ENCODE assay signal across 8 mouse cellular contexts in genomic region chr2:151038811-151039222, GRCm38 (mm10). TPM values are rescaled to one million over a fixed set of nuclear protein-coding genes. Genes with fewer than 3 reads are reported as not detected.
DNase-seq lines count a peak whose midpoint lies in the region; ATAC-seq and TF ChIP-seq lines count a peak whose summit lies in the region.

No protein-coding gene starts in this region.

- no peak for DNase-seq in kidney, adult 2 months
- no peak for DNase-seq in kidney, postnatal 4 days
- DNase-seq in MEL (ENCODE audit: low read depth, low spot score), result peak; percentile 72
- DNase-seq in layer of hippocampus, postnatal 10 days (ENCODE audit: low spot score in 2 of 2), result no peak
- DNase-seq in spleen, postnatal 10 days (ENCODE audit: low spot score in 2 of 2), result no peak

- peak overlapping the region; percentile 76 for H3K4me2 ChIP-seq in limb, embryonic 13.5 days (replicated peaks)
- peak overlapping the region; percentile 81 for H3K4me2 ChIP-seq in neural tube, embryonic 12.5 days (replicated peaks)

- peak; percentile 10; the same call in 1 of the 2 replicates for ATAC-seq in erythroblast, adult 5-6 weeks (replicated peaks; ENCODE audit: low FRiP score, poor library complexity, severe bottlenecking)
- ATAC-seq in limb, embryonic 13.5 days (ENCODE audit: low FRiP score, low read depth), result no peak
- ATAC-seq in neural tube, embryonic 12.5 days (ENCODE audit: low FRiP score, low read depth), result no peak; the same call in 1 of the 2 replicates

- no peak for TF ChIP-seq EP300 in MEL (IDR thresholded peaks at IDR 0.05; ENCODE audit: low read depth in 1 of 2, low read length in 2 of 2)

- peak overlapping the region; percentile 36; the same call in 1 of the 2 replicates for H3K27ac ChIP-seq in kidney, adult 2 months (ENCODE audit: insufficient read depth, low read depth, low read length)
- H3K27ac ChIP-seq in MEL (ENCODE audit: control insufficient read depth, low read depth, low read length), result peak overlapping the region; percentile 42
- peak overlapping the region; percentile 81 for H3K27ac ChIP-seq in limb, embryonic 13.5 days
- H3K27ac ChIP-seq in neural tube, embryonic 12.5 days, result no peak overlapping the region

- peaks cover 7% of the 10 kb centered on the region for H3K4me1 ChIP-seq in kidney, adult 2 months (ENCODE audit: control insufficient read depth, insufficient read depth, low read length)
- peaks cover 13 to 14% of the 10 kb centered on the region in 2 experiments for H3K4me1 ChIP-seq in MEL (ENCODE audit: control insufficient read depth in 1 of 2, insufficient read depth in 2 of 2, low read length in 2 of 2)
- peaks cover 13% of the 10 kb centered on the region for H3K4me1 ChIP-seq in limb, embryonic 13.5 days
- H3K4me1 ChIP-seq in neural tube, embryonic 12.5 days, result peaks cover 10% of the 10 kb centered on the region

- peak overlapping the region; percentile 67 for H3K4me3 ChIP-seq in kidney, adult 2 months (ENCODE audit: insufficient read depth, low read depth, low read length)
- peak overlapping the region; percentile 83 to 97 for H3K4me3 ChIP-seq in MEL (ENCODE audit: control insufficient read depth in 1 of 2, insufficient read depth in 1 of 2, low read depth in 2 of 2, low read length in 2 of 2)
- peak overlapping the region; percentile 93 for H3K4me3 ChIP-seq in limb, embryonic 13.5 days
- peak overlapping the region; percentile 84 for H3K4me3 ChIP-seq in neural tube, embryonic 12.5 days

- H3K36me3 ChIP-seq in kidney, adult 2 months (ENCODE audit: control insufficient read depth, insufficient read depth, low read length), result no peaks in the 10 kb centered on the region
- peaks cover 2 to 24% of the 10 kb centered on the region in 2 experiments; a peak in 3 of 4 replicates for H3K36me3 ChIP-seq in MEL (ENCODE audit: control insufficient read depth in 1 of 2, insufficient read depth in 2 of 2, low read length in 2 of 2)
- H3K36me3 ChIP-seq in limb, embryonic 13.5 days, result peaks cover 6% of the 10 kb centered on the region; the same call in 1 of the 2 replicates
- no peaks in the 10 kb centered on the region for H3K36me3 ChIP-seq in neural tube, embryonic 12.5 days

- TF ChIP-seq POLR2A in kidney, adult 2 months (IDR thresholded peaks at IDR 0.05; ENCODE audit: low read depth, low read length), result no peak
- no peak for TF ChIP-seq POLR2A in MEL (IDR thresholded peaks at IDR 0.05; ENCODE audit: control insufficient read depth in 1 of 2, insufficient read depth in 1 of 2, low read depth in 1 of 2, low read length in 2 of 2, poor library complexity in 1 of 2)

- TF ChIP-seq RAD21 in MEL (IDR thresholded peaks at IDR 0.05; ENCODE audit: low read depth, low read length), result no peak

- no peak for TF ChIP-seq CTCF in kidney, adult 2 months (conservative IDR thresholded peaks at IDR 0.05; ENCODE audit: insufficient read depth, insufficient read length, low read depth, low read length)
- TF ChIP-seq CTCF in MEL (IDR thresholded peaks at IDR 0.05 in 2 of 3, conservative IDR thresholded peaks at IDR 0.05 in 1 of 3; ENCODE audit: control insufficient read depth in 1 of 3, insufficient read depth in 1 of 3, low read depth in 2 of 3, low read length in 3 of 3, poor library complexity in 1 of 3, severe bottlenecking in 1 of 3), result no peak

- H3K79me2 ChIP-seq in MEL (ENCODE audit: control insufficient read depth, insufficient read depth, low read length, poor library complexity), result peaks cover 33% of the 10 kb centered on the region

- no peaks in the 10 kb centered on the region for H3K9me3 ChIP-seq in MEL (replicated peaks; ENCODE audit: insufficient read depth, low read length)
- H3K9me3 ChIP-seq in limb, embryonic 13.5 days, result no peaks in the 10 kb centered on the region
- no peaks in the 10 kb centered on the region for H3K9me3 ChIP-seq in neural tube, embryonic 12.5 days

- peak overlapping the region; percentile 93 for H3K9ac ChIP-seq in MEL (ENCODE audit: control insufficient read depth, low read depth, low read length, poor library complexity, severe bottlenecking)
- H3K9ac ChIP-seq in limb, embryonic 13.5 days, result peak overlapping the region; percentile 99
- H3K9ac ChIP-seq in neural tube, embryonic 12.5 days, result peak overlapping the region; percentile 93

- WGBS in kidney, adult 2 months, result under 1% methylated on average over 30 of the region's 30 CpGs
- WGBS in limb, embryonic 13.5 days, result under 1% methylated on average over 30 of the region's 30 CpGs
- 1% methylated on average over 30 of the region's 30 CpGs for whole genome bisulfite sequencing in neural tube, embryonic 12.5 days

- no peaks in the 10 kb centered on the region for H3K27me3 ChIP-seq in kidney, adult 2 months (replicated peaks; ENCODE audit: control insufficient read depth, insufficient read depth, low read length)
- H3K27me3 ChIP-seq in MEL (ENCODE audit: control insufficient read depth in 1 of 2, insufficient read depth in 2 of 2, low read length in 2 of 2), result no peaks in the 10 kb centered on the region
- H3K27me3 ChIP-seq in limb, embryonic 13.5 days, result no peaks in the 10 kb centered on the region
- no peaks in the 10 kb centered on the region for H3K27me3 ChIP-seq in neural tube, embryonic 12.5 days (replicated peaks)

TF ChIP-seq in MEL, 35 proteins besides CTCF, POLR2A, EP300 and RAD21:
- TF ChIP-seq ELF1 (IDR thresholded peaks at IDR 0.05; ENCODE audit: low read depth, low read length) (no peak), MXI1 (IDR thresholded peaks at IDR 0.05; ENCODE audit: low read depth, low read length) (peak; percentile 10; the same call in 1 of the 2 replicates), KAT2A (conservative IDR thresholded peaks at IDR 0.05; ENCODE audit: low read depth, low read length) (peak; percentile 3; the same call in 1 of the 2 replicates), POLR2AphosphoS2 (IDR thresholded peaks at IDR 0.05; ENCODE audit: low read length) (no peak), TCF12 (IDR thresholded peaks at IDR 0.05; ENCODE audit: low read depth, low read length) (no peak), ZNF384 (IDR thresholded peaks at IDR 0.05; ENCODE audit: low read depth, low read length) (peak; percentile 86)

RNA-seq across cellular contexts. Expression of gene Ninl, which starts 0.4 kb away (rescaled TPM):
- 11.5 and 11.7 TPM in 2 replicates for polyA plus RNA-seq in kidney, adult 2 months (2012; rRNA removed)
- total RNA-seq in MEL (2012; rRNA removed), result 9.8 and 11.6 TPM in 2 replicates
- polyA plus RNA-seq in MEL (2012; ENCODE audit: insufficient read depth in 1 of 2, insufficient read length in 2 of 2, low read depth in 1 of 2, low replicate concordance in 2 of 2, missing spikeins in 1 of 2), result 10 to 100 TPM in 1 of 2 experiments, not detected in 1; 16.8 TPM
- 16.9 and 21.9 TPM in 2 replicates for total RNA-seq in erythroblast, adult 5-6 weeks (2015; ENCODE audit: low replicate concordance)
- 71.1 and 103 TPM in 2 replicates for total RNA-seq in erythroblast, adult 5-6 weeks (2017; ENCODE audit: low replicate concordance)
- 8.6 and 9.8 TPM in 2 replicates for polyA plus RNA-seq in limb, embryonic 13.5 days (2015; fragmentation: Nextera tagmentation; extraction: Ambion mirVana)
- polyA plus RNA-seq in neural tube, embryonic 12.5 days (2016; fragmentation: Nextera tagmentation; extraction: Ambion mirVana), result 13.3 and 13.6 TPM in 2 replicates
- 10 to 100 TPM; 10.6 to 11.0 TPM for total RNA-seq in layer of hippocampus, postnatal 10 days (2021)

RNA-seq across cellular contexts. Expression of gene Nanp, which starts 0.4 kb away (rescaled TPM):
- polyA plus RNA-seq in kidney, adult 2 months (2012; rRNA removed), result 4.0 and 6.1 TPM in 2 replicates
- 24.7 and 25.4 TPM in 2 replicates for total RNA-seq in MEL (2012; rRNA removed)
- polyA plus RNA-seq in MEL (2012; ENCODE audit: insufficient read depth in 1 of 2, insufficient read length in 2 of 2, low read depth in 1 of 2, low replicate concordance in 2 of 2, missing spikeins in 1 of 2), result 10 to 100 TPM in 1 of 2 experiments, not detected in 1; 14.6 TPM
- 22.1 and 31.6 TPM in 2 replicates for total RNA-seq in erythroblast, adult 5-6 weeks (2015; ENCODE audit: low replicate concordance)
- 16.5 and 43.2 TPM in 2 replicates for total RNA-seq in erythroblast, adult 5-6 weeks (2017; ENCODE audit: low replicate concordance)
- 49.4 and 51.4 TPM in 2 replicates for polyA plus RNA-seq in limb, embryonic 13.5 days (2015; fragmentation: Nextera tagmentation; extraction: Ambion mirVana)
- 35.2 and 39.9 TPM in 2 replicates for polyA plus RNA-seq in neural tube, embryonic 12.5 days (2016; fragmentation: Nextera tagmentation; extraction: Ambion mirVana)
- total RNA-seq in layer of hippocampus, postnatal 10 days (2021), result 10 to 100 TPM; 17.2 to 17.3 TPM

RNA-seq across cellular contexts. Expression of gene Gm14151, which starts 53.3 kb away (rescaled TPM):
- not detected in 2 replicates for polyA plus RNA-seq in kidney, adult 2 months (2012; rRNA removed)
- total RNA-seq in MEL (2012; rRNA removed), result not detected in 2 replicates
- not detected for polyA plus RNA-seq in MEL (2012; ENCODE audit: insufficient read depth in 1 of 2, insufficient read length in 2 of 2, low read depth in 1 of 2, low replicate concordance in 2 of 2, missing spikeins in 1 of 2)
- not detected in 2 replicates for total RNA-seq in erythroblast, adult 5-6 weeks (2015; ENCODE audit: low replicate concordance)
- not detected in 2 replicates for total RNA-seq in erythroblast, adult 5-6 weeks (2017; ENCODE audit: low replicate concordance)
- polyA plus RNA-seq in limb, embryonic 13.5 days (2015; fragmentation: Nextera tagmentation; extraction: Ambion mirVana), result not detected in 2 replicates
- polyA plus RNA-seq in neural tube, embryonic 12.5 days (2016; fragmentation: Nextera tagmentation; extraction: Ambion mirVana), result not detected in 2 replicates
- not detected for total RNA-seq in layer of hippocampus, postnatal 10 days (2021)

RNA-seq across cellular contexts. Expression of gene Gm14147, which starts 59.2 kb away (rescaled TPM):
- polyA plus RNA-seq in kidney, adult 2 months (2012; rRNA removed), result not detected in 2 replicates
- total RNA-seq in MEL (2012; rRNA removed), result not detected in 2 replicates
- polyA plus RNA-seq in MEL (2012; ENCODE audit: insufficient read depth in 1 of 2, insufficient read length in 2 of 2, low read depth in 1 of 2, low replicate concordance in 2 of 2, missing spikeins in 1 of 2), result not detected
- total RNA-seq in erythroblast, adult 5-6 weeks (2015; ENCODE audit: low replicate concordance), result not detected in 2 replicates
- total RNA-seq in erythroblast, adult 5-6 weeks (2017; ENCODE audit: low replicate concordance), result 0.56 TPM in 1 of 2 replicates, not detected in the other
- polyA plus RNA-seq in limb, embryonic 13.5 days (2015; fragmentation: Nextera tagmentation; extraction: Ambion mirVana), result not detected in 2 replicates
- not detected in 2 replicates for polyA plus RNA-seq in neural tube, embryonic 12.5 days (2016; fragmentation: Nextera tagmentation; extraction: Ambion mirVana)
- total RNA-seq in layer of hippocampus, postnatal 10 days (2021), result not detected
